Mouse (Mus musculus) erythroblast, embryonic 14.5 days (primary cell): Measurements from ENCODE around the gene Zfp963.

Experiments
- GATA1 ChIP-seq: IDR thresholded peaks from 2 replicates; pipeline ENCODE4 v1.6.1; 2012; ENCODE audit warnings: low read length, inconsistent platforms, mixed read lengths
- TAL1 ChIP-seq: IDR thresholded peaks from 3 replicates; pipeline ENCODE4 v1.6.1; 2012; ENCODE audit warnings: low read length, inconsistent platforms, mixed read lengths

GRCm38 (mm10) chr8:69716403-69717231 lies 33.2 kb downstream of the Zfp963 start:
- TF ChIP-seq TAL1 = no peak
- TF ChIP-seq GATA1 = peak; percentile 33; the same call in 1 of the 2 replicates
